Mouse (Mus musculus): ENCODE data around the gene Gm12166.
"Not testable (repeated sequence)": the region's sequence is repeated elsewhere in the genome, so short reads cannot be mapped to it uniquely, and the experiment has no call there.

Gene Gm12166

GRCm38 (mm10) chr11:46054911-46055895, 3.1 kb upstream of the Gm12166 start:
- DNase-seq = no peak

- peak in 1 of 2 experiments; percentile 52 for DNase-seq
These were observed 2.2 kb upstream of the Gm12166 start for GRCm38 (mm10) chr11:46054311-46054710.

GRCm38 (mm10) chr11:46053457-46053856, 1.3 kb upstream of the Gm12166 start:
- not testable (repeated sequence) for DNase-seq

GRCm38 (mm10) chr11:46047264-46047663, 4.9 kb downstream of the Gm12166 start:
- DNase-seq = no peak

- DNase-seq = no peak
These were observed 7.3 kb downstream of the Gm12166 start for GRCm38 (mm10) chr11:46044781-46045180.

- DNase-seq = no peak
These were observed 10.4 kb downstream of the Gm12166 start for GRCm38 (mm10) chr11:46041607-46042267.

GRCm38 (mm10) chr11:46040841-46041556, 11.1 kb downstream of the Gm12166 start:
- DNase-seq = no peak

- peak in 1 of 2 experiments; percentile 42 for DNase-seq
These were observed 12.8 kb downstream of the Gm12166 start for GRCm38 (mm10) chr11:46039335-46039734.

- DNase-seq = no peak
These were observed 13.2 kb downstream of the Gm12166 start for GRCm38 (mm10) chr11:46038901-46039300.

- DNase-seq = no peak
These were observed 15.7 kb downstream of the Gm12166 start for GRCm38 (mm10) chr11:46036374-46036773.

GRCm38 (mm10) chr11:46032956-46033355, 19.2 kb downstream of the Gm12166 start:
- no peak for DNase-seq

- DNase-seq = no peak
These were observed 20.7 kb downstream of the Gm12166 start for GRCm38 (mm10) chr11:46031470-46031869.

- DNase-seq = no peak
These were observed 22.1 kb downstream of the Gm12166 start for GRCm38 (mm10) chr11:46030026-46030425.

GRCm38 (mm10) chr11:46029485-46029884, 22.6 kb downstream of the Gm12166 start:
- no peak for DNase-seq

GRCm38 (mm10) chr11:46027952-46028814, 23.9 kb downstream of the Gm12166 start:
- DNase-seq = no peak

GRCm38 (mm10) chr11:46025962-46026392, 26.1 kb downstream of the Gm12166 start:
- DNase-seq = peak; percentile 57 to 75

- DNase-seq = no peak
These were observed 29.1 kb downstream of the Gm12166 start for GRCm38 (mm10) chr11:46022983-46023382.

- no peak for DNase-seq
These were observed 30.3 kb downstream of the Gm12166 start for GRCm38 (mm10) chr11:46021850-46022249.

- no peak for DNase-seq
These were observed 31.9 kb downstream of the Gm12166 start for GRCm38 (mm10) chr11:46020246-46020645.

- peak; percentile 79 to 86 for DNase-seq
These were observed 36.1 kb downstream of the Gm12166 start for GRCm38 (mm10) chr11:46016061-46016460.
